Mouse (Mus musculus) small intestine, adult 2 months (tissue): ENCODE data around the gene Pigyl.

Experiments used
- CTCF ChIP-seq: fragments of 200-500 bp; IDR thresholded peaks from 2 replicates; pipeline ENCODE4 v1.5.1; 2012; ENCODE audit warnings: low read depth, mild to moderate bottlenecking, control low read depth, inconsistent platforms, low read length, moderate library complexity, mixed read lengths; ENCODE audit not compliant: insufficient replicate concordance, insufficient read length; ENCODE audit errors: extremely low read depth
- POLR2A ChIP-seq: fragments of 200-500 bp; IDR thresholded peaks from 2 replicates; pipeline ENCODE4 v1.6.1; 2012; ENCODE audit warnings: low read depth, mild to moderate bottlenecking, control low read depth, inconsistent platforms, low read length, moderate library complexity

DNA sequence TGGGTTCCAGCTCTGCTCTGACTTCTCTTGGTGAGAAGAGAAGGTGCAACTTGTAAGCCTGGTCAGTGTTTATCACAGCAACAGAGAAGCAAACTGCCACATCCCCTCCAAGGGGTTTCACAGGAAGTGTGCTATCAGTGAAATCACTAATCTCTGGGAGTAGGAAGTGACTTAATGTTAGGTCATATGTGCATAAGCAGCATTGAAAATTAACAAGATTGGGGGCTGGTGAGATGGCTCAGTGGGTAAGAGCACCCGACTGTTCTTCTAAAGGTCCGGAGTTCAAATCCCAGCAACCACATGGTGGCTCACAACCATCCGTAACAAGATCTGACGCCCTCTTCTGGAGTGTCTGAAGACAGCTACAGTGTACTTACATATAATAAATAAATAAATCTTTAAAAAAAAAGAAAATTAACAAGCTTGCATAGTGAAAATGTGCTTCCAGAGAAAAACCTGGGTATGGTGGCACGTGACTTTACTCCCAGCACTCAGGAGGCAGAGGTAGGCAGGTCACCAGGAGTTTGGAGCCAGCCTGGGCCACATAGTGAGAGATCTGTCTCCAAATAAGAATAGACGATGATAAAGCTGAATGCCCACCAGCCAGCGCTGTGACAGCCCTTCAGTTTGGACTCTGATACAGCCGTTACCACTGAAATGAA lies 12.2 kb upstream of the Pigyl start:
- TF ChIP-seq CTCF (no peak), POLR2A (no peak)
